Mouse (Mus musculus) frontal cortex, adult (tissue): ENCODE results near the gene Olfr1175-ps.

ENCODE experiments used
- ATAC-seq: cut with Nextera tagmentation; 2 replicates; pipeline ENCODE4 v1.9.2; 2017; ENCODE audit warnings: mild to moderate bottlenecking, moderate library complexity, mixed read lengths; ENCODE audit not compliant: low TSS enrichment

The Olfr1175-ps gene

DNA sequence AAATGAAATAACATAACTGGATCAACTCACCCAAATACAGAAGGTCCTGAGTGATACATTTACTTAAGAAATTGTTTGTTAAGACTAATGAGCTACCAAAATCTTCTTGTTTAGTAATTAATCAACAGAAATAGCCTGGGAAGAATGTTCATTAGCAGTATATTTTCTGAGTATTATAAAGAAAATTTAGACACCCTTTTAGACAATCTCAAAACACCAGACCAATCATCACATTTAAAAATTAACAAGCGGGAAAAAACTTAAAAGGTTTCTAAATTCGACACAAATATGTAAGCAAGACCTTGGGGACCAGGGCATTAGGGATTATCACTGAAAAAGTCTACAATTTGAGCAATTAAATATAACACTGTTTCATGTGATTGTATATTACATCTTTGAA, at the start of gene Olfr1175-ps:
Gene Olfr1175-ps, minus strand, starts transcription at position 101 of the 400 bp plus-strand sequence.
- ATAC-seq: no peak

DNA sequence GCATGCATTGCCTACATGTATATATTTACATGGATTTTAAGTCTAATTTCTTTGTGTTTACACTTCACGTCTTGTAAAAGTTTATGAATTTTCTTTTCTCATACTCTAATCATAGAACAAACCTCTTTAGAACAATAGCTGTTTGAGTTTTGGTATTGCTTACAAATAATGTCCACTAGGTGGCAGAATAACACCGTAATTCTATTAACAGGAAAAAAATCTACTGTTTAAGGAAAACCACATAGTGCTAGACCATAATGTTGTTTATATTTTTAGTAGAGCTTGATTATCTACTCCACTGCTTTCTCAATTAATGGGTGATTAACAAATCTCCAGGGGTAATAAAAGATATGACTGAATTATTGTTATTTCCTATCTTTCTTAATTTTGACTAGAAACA, 29.3 kb upstream of the Olfr1175-ps start:
- ATAC-seq: peak; percentile 77

DNA sequence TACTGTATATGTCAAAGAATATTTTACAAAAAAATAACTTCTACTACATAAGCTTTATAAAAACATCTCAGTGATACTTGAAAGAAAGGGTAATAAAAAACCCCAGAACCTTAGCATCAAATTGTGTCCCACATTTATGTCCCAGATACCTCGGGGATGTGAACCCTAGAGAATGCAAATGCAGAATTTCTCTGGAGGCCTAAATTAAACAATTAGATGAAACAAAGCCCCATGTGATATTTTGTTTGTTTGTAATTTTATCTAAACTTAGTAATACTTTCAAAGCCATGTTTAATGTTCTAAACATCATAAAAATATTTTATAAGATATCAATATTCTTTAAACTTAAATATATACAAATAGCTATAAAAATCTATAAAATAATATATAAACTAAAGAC, 19.4 kb upstream of the Olfr1175-ps start, which contains the start of gene Olfr1177-ps:
Gene Olfr1177-ps, minus strand, starts transcription at position 101 of the 400 bp plus-strand sequence.
- no peak for ATAC-seq

DNA sequence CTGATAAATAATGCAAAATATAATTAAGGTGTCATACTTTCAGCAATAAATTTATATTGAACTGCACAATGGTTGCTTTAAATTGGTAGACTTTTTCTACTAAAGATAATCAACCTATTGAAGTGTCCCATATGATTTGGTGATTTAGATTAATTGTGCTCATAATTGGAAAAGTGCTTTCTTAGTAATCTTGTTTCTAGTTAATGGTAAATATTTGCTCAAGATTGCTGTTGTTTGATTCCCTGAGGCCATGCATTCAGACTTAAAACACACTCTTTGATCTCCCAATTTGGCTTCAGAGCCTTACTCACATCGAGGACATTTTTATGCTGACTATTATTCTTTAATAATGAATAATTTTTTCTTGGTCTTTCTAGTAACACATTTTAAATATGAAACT, 9.4 kb upstream of the Olfr1175-ps start, which contains the start of gene Olfr1176:
Gene Olfr1176, plus strand, starts transcription at position 301 of the 400 bp plus-strand sequence.
- no peak for ATAC-seq

DNA sequence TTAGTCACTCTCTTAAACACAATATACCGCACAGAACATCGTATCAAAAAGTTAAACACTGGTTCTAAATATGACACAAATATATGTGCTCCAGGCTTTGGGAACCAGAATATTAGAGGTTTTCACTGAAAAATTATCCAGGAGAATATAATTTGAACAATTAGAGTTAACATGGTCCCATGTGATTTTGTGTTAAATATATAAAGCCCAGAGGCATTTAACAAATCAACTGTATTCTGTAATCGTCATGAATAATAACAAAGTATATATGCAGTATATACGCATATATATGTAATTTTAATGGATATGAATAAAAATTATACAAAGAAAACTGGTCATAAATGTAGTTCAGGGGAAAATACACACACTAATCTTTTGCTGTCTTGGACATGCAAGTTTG, 12.0 kb downstream of the Olfr1175-ps start, which contains the start of gene Olfr1174-ps:
Gene Olfr1174-ps, minus strand, starts transcription at position 101 of the 400 bp plus-strand sequence.
- no peak for ATAC-seq

DNA sequence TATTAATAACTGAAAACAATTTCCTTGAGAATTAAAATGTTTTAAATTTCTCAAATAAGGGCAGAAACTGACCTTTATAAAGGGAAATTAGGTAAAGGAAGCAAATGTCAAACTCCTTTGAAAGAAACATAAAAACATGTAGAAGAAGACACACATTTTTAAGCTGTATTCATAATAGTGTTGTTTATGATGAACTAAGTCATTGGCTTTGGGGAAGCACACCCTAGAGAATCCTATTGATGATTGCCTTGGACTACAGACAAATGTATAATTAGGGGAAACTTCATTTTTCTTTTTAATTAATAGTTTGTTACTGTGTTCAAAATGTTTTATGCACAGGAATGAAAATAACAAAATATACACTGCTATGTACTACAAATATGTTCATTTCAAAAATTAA, 47.2 kb downstream of the Olfr1175-ps start, which contains the start of gene Olfr1173:
Gene Olfr1173, minus strand, starts transcription at position 101 of the 400 bp plus-strand sequence.
- ATAC-seq: no peak
